Mouse (Mus musculus): ENCODE data around the gene Nfya. TPM values are rescaled to one million over a fixed set of nuclear protein-coding genes. Genes with fewer than 3 reads are reported as not detected.

The Nfya gene
- total and polyA plus RNA-seq, 3 experiments, result 14.7 to 33.1 (median 21.2) TPM

GRCm38 (mm10) chr17:48427852-48428530 is 18.3 kb upstream of the Nfya start:
- H3K4me1 ChIP-seq (ENCODE audit: control insufficient read depth, insufficient read depth, low read length), result peaks cover 24% of the 10 kb centered on the region
- WGBS, result 42% methylated on average over 11 of the region's 11 CpGs

DNA sequence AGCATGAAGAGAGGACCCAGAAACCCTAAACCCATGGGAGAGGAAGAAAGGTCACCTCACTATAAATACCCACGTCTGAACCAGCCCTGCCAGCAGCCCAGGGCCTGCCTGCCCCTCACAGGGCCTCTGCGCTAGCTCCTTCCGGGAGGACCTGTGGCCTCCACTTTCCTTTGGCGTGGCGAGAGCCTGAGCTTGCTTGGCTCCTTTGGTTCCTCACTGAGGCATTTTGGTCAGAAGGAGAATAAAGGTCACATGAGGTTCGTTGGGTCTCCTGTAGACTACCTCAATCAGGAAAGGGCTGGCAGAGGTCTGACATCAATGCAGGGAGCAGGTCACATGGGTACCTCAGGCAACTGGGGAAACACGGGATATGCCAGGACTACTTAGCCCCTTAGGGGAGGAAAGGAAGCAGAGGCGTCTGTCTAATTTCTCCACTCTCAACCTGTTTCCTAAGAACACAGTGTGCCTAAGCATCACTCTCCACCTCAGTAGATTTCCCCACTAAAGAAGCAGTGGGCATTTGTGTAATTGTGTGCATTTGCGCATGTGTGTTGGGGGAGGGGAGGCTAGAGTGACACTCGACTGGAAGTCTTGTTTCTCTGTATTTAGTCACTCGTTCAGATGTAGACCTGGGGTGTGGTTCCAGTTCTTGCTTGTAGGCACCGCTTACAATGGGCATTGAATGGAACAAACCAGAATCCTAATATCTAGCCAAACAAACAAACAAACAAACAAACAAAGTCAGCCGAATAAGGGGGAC is 17.5 kb upstream of the Nfya start:
- 39% methylated on average over 13 of the region's 13 CpGs for WGBS
- DNase-seq, result peak in 1 of 2 experiments; percentile 65
- H3K27ac ChIP-seq, result peak overlapping the region; percentile 83
- TF ChIP-seq EP300 (IDR thresholded peaks at IDR 0.05; ENCODE audit: insufficient read depth, low read depth, low read length) (peak; percentile 44; the same call in 1 of the 2 replicates), CTCF (IDR thresholded peaks at IDR 0.05) (no peak)
- peaks cover 24% of the 10 kb centered on the region for H3K4me1 ChIP-seq (ENCODE audit: control insufficient read depth, insufficient read depth, low read length)
- no peaks in the 10 kb centered on the region; the same call in 1 of the 2 replicates for H3K79me2 ChIP-seq (replicated peaks; ENCODE audit: control insufficient read depth, insufficient read depth, low read length)
- H3K27me3 ChIP-seq (ENCODE audit: control insufficient read depth, insufficient read depth, low read length), result no peaks in the 10 kb centered on the region
- H3K36me3 ChIP-seq (ENCODE audit: control insufficient read depth, insufficient read depth, low read length), result peaks cover 11% of the 10 kb centered on the region
- intact Hi-C loops (cut with DNase I), result loop anchor here (2.0 kb wide), 1 partner anchor 16 kb away; the partner anchor contains the start of gene Oard1
- no peak overlapping the region for H3K9ac ChIP-seq (ENCODE audit: low read depth, low read length)
- no peak overlapping the region; the same call in 1 of the 2 replicates for H3K4me3 ChIP-seq

More at GRCm38 (mm10) chr17:48427852-48428530, 18.3 kb upstream of the Nfya start:
- H3K27me3 ChIP-seq (ENCODE audit: control insufficient read depth, insufficient read depth, low read length), result no peaks in the 10 kb centered on the region
- no peaks in the 10 kb centered on the region; the same call in 1 of the 2 replicates for H3K79me2 ChIP-seq (replicated peaks; ENCODE audit: control insufficient read depth, insufficient read depth, low read length)
- peak in 1 of 2 experiments; percentile 40 for DNase-seq
- H3K9ac ChIP-seq (ENCODE audit: low read depth, low read length), result 0 out of 2 replicates have a peak overlapping the region, but pooled peaks have one; percentile 5
- no peak overlapping the region for H3K4me3 ChIP-seq
- peaks cover 11% of the 10 kb centered on the region for H3K36me3 ChIP-seq (ENCODE audit: control insufficient read depth, insufficient read depth, low read length)
- intact Hi-C loops (cut with DNase I), result loop anchor here (2.0 kb wide), 1 partner anchor 17 kb away; the partner anchor contains the start of gene Oard1
- TF ChIP-seq CTCF (IDR thresholded peaks at IDR 0.05) (no peak), EP300 (IDR thresholded peaks at IDR 0.05; ENCODE audit: insufficient read depth, low read depth, low read length) (no peak)
- H3K27ac ChIP-seq, result peak overlapping the region; percentile 15

DNA sequence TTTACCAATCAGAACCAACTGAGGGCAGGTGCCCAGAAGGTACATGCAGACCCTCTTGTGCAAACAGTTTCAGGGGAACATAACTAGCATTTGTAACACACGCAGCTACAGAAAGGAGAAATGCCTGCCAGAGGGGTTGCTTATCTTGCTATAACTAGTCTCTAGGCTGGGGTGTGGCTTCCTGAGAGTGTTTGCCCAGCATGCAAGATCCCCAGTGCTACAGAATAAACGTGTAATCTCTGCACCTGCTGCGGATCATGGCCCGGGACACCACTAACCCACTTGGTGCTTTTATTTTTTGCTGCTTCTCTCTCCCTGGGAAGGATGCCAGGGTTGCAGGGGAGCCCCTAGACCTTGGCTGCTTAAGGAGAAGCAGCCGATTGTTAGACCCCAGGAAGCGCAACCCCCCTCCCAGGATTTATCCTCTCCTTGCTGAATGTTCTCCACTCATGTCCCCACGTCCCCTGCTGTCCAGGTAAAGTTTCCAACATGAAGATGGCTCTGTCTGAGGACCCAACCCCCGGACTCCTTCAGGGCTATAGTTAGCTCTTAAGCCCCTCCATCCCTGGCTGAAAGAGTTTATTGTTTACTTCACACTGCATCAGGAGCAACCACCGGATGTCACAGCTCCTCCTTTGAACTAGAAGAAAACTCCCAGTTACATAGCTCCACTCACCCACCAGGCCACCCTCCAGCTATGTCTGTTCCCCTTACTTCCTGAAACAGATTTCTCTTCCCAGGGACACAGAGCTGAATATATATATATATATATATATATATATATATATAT is 16.3 kb upstream of the Nfya start:
- intact Hi-C loops (cut with DNase I), result loop anchor here (2.0 kb wide), 1 partner anchor 15 kb away; the partner anchor contains the start of gene Oard1
- H3K27me3 ChIP-seq (ENCODE audit: control insufficient read depth, insufficient read depth, low read length), result no peaks in the 10 kb centered on the region
- no peaks in the 10 kb centered on the region; the same call in 1 of the 2 replicates for H3K79me2 ChIP-seq (replicated peaks; ENCODE audit: control insufficient read depth, insufficient read depth, low read length)
- H3K27ac ChIP-seq, result peak overlapping the region; percentile 83
- peaks cover 22% of the 10 kb centered on the region for H3K4me1 ChIP-seq (ENCODE audit: control insufficient read depth, insufficient read depth, low read length)
- 0 out of 2 replicates have a peak overlapping the region, but pooled peaks have one; percentile 1 for H3K4me3 ChIP-seq
- H3K36me3 ChIP-seq (ENCODE audit: control insufficient read depth, insufficient read depth, low read length), result peaks cover 11% of the 10 kb centered on the region
- TF ChIP-seq CTCF (IDR thresholded peaks at IDR 0.05), result no peak
- no peak for TF ChIP-seq POLR2A (IDR thresholded peaks at IDR 0.05; ENCODE audit: insufficient read depth, low read depth, low read length)
- TF ChIP-seq EP300 (IDR thresholded peaks at IDR 0.05; ENCODE audit: insufficient read depth, low read depth, low read length), result no peak
- H3K9ac ChIP-seq (ENCODE audit: low read depth, low read length), result peak overlapping the region; percentile 26
- peak in 1 of 2 experiments; percentile 58 for DNase-seq
- WGBS, result 13% methylated on average over 9 of the region's 9 CpGs

- H3K9ac ChIP-seq (ENCODE audit: low read depth, low read length), result no peak overlapping the region
- H3K79me2 ChIP-seq (replicated peaks; ENCODE audit: control insufficient read depth, insufficient read depth, low read length), result no peaks in the 10 kb centered on the region; the same call in 1 of the 2 replicates
- intact Hi-C loops (cut with DNase I), result no loop called here
- no peaks in the 10 kb centered on the region for H3K27me3 ChIP-seq (ENCODE audit: control insufficient read depth, insufficient read depth, low read length)
- H3K4me3 ChIP-seq, result no peak overlapping the region
- DNase-seq, result no peak
- peaks cover 6% of the 10 kb centered on the region for H3K36me3 ChIP-seq (ENCODE audit: control insufficient read depth, insufficient read depth, low read length)
- H3K4me1 ChIP-seq (ENCODE audit: control insufficient read depth, insufficient read depth, low read length), result peaks cover 15% of the 10 kb centered on the region
- WGBS, result 78% methylated on average over 9 of the region's 9 CpGs
- TF ChIP-seq CTCF (IDR thresholded peaks at IDR 0.05), result no peak
- no peak for TF ChIP-seq POLR2A (IDR thresholded peaks at IDR 0.05; ENCODE audit: insufficient read depth, low read depth, low read length)
- TF ChIP-seq EP300 (IDR thresholded peaks at IDR 0.05; ENCODE audit: insufficient read depth, low read depth, low read length), result no peak
- H3K27ac ChIP-seq, result no peak overlapping the region; the same call in 1 of the 2 replicates
Observed at GRCm38 (mm10) chr17:48424237-48424636, 14.5 kb upstream of the Nfya start.

DNA sequence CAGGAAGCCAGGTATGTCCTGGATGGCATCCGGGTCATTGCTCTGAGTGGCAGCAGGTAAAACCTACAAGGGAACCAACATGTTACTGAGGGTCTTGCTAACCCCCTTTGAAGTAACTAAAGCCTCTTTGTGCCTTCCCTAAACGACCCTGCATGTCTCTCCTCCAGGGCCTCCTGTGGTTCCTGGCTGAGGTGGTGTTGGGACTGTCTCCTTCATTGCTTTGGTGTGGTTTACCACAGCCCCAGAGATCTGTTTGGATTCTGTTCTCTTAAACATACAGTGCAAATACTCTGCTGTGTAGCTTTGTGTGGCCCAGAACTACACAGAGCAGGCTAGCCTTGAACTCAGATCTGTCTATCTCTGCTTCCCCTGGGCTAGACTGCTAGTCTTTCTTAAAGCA is 9.9 kb upstream of the Nfya start:
- Histone ChIP-seq H3K4me1 (ENCODE audit: control insufficient read depth, insufficient read depth, low read length) (peaks cover 5% of the 10 kb centered on the region), H3K4me3 (no peak overlapping the region), H3K79me2 (replicated peaks; ENCODE audit: control insufficient read depth, insufficient read depth, low read length) (no peaks in the 10 kb centered on the region), H3K36me3 (ENCODE audit: control insufficient read depth, insufficient read depth, low read length) (peaks cover 3% of the 10 kb centered on the region; the same call in 1 of the 2 replicates), H3K27ac (no peak overlapping the region), H3K27me3 (ENCODE audit: control insufficient read depth, insufficient read depth, low read length) (no peaks in the 10 kb centered on the region), H3K9ac (ENCODE audit: low read depth, low read length) (no peak overlapping the region)
- no peak for TF ChIP-seq CTCF (IDR thresholded peaks at IDR 0.05)
- no peak for TF ChIP-seq EP300 (IDR thresholded peaks at IDR 0.05; ENCODE audit: insufficient read depth, low read depth, low read length)
- no peak for TF ChIP-seq POLR2A (IDR thresholded peaks at IDR 0.05; ENCODE audit: insufficient read depth, low read depth, low read length)
- intact Hi-C loops (cut with DNase I), result loop anchor here (5.0 kb wide), 1 partner anchor 33 kb away; the partner anchor contains the start of genes Tspo2 and Unc5cl
- no peak for DNase-seq
- WGBS, result 52% methylated on average over 2 of the region's 2 CpGs
